Mouse (Mus musculus): ENCODE data around the gene Chst5. TPM values are rescaled to one million over a fixed set of nuclear protein-coding genes. Genes with fewer than 3 reads are reported as not detected.
A peak's percentile ranks its signal among the peaks of the same experiment; 100 is the strongest.

The Chst5 gene
- polyA plus RNA-seq, 1 experiment from 2014 or later, result 2.6 TPM

- Histone ChIP-seq H3K27me3 (replicated peaks; ENCODE audit: control insufficient read depth, insufficient read depth, low read length) (no peaks in the 10 kb centered on the region), H3K4me1 (ENCODE audit: control insufficient read depth, insufficient read depth, low read length) (peaks cover 10% of the 10 kb centered on the region), H3K27ac (ENCODE audit: low read depth, low read length) (peak overlapping the region; percentile 92), H3K4me2 (ENCODE audit: low read length) (peak overlapping the region; percentile 93), H3K4me3 (ENCODE audit: low read depth, low read length) (peak overlapping the region; percentile 71), H3K9me3 (replicated peaks; ENCODE audit: control insufficient read depth, low read length) (no peaks in the 10 kb centered on the region), H3K36me3 (ENCODE audit: control insufficient read depth, insufficient read depth, low read length) (no peaks in the 10 kb centered on the region), H3K9ac (ENCODE audit: low read length) (peak overlapping the region; percentile 83)
- ATAC-seq, result peak; percentile 46
- 31% methylated on average over 19 of the region's 19 CpGs for WGBS
- peak; percentile 74 for DNase-seq (ENCODE audit: low spot score)
Observed at GRCm38 (mm10) chr8:111932580-111933336, 22.5 kb upstream of the Chst5 start.

- WGBS, result 88% methylated on average over 16 of the region's 16 CpGs
- Histone ChIP-seq H3K27me3 (replicated peaks; ENCODE audit: control insufficient read depth, insufficient read depth, low read length) (no peaks in the 10 kb centered on the region), H3K36me3 (ENCODE audit: control insufficient read depth, insufficient read depth, low read length) (no peaks in the 10 kb centered on the region), H3K27ac (ENCODE audit: low read depth, low read length) (no peak overlapping the region), H3K4me1 (ENCODE audit: control insufficient read depth, insufficient read depth, low read length) (peaks cover 10% of the 10 kb centered on the region), H3K4me3 (ENCODE audit: low read depth, low read length) (no peak overlapping the region), H3K4me2 (ENCODE audit: low read length) (no peak overlapping the region), H3K9me3 (replicated peaks; ENCODE audit: control insufficient read depth, low read length) (no peaks in the 10 kb centered on the region), H3K9ac (ENCODE audit: low read length) (no peak overlapping the region)
- ATAC-seq (no peak), DNase-seq (ENCODE audit: low spot score) (no peak)
Observed at GRCm38 (mm10) chr8:111931721-111932120, 21.5 kb upstream of the Chst5 start.

- no peaks in the 10 kb centered on the region for H3K36me3 ChIP-seq (ENCODE audit: control insufficient read depth, insufficient read depth, low read length)
- no peak overlapping the region for H3K4me2 ChIP-seq (ENCODE audit: low read length)
- no peaks in the 10 kb centered on the region for H3K9me3 ChIP-seq (replicated peaks; ENCODE audit: control insufficient read depth, low read length)
- ATAC-seq, result no peak
- no peaks in the 10 kb centered on the region for H3K27me3 ChIP-seq (replicated peaks; ENCODE audit: control insufficient read depth, insufficient read depth, low read length)
- H3K27ac ChIP-seq (ENCODE audit: low read depth, low read length), result no peak overlapping the region
- H3K4me3 ChIP-seq (ENCODE audit: low read depth, low read length), result no peak overlapping the region
- peaks cover 10% of the 10 kb centered on the region for H3K4me1 ChIP-seq (ENCODE audit: control insufficient read depth, insufficient read depth, low read length)
- DNase-seq (ENCODE audit: low spot score), result no peak
- 76% methylated on average over 8 of the region's 8 CpGs for WGBS
- H3K9ac ChIP-seq (ENCODE audit: low read length), result no peak overlapping the region
Observed at GRCm38 (mm10) chr8:111929648-111930344, 19.5 kb upstream of the Chst5 start.

GRCm38 (mm10) chr8:111924976-111925375 lies 14.7 kb upstream of the Chst5 start:
- Histone ChIP-seq H3K9me3 (replicated peaks; ENCODE audit: control insufficient read depth, low read length) (no peaks in the 10 kb centered on the region), H3K9ac (ENCODE audit: low read length) (no peak overlapping the region), H3K4me2 (ENCODE audit: low read length) (no peak overlapping the region), H3K4me1 (ENCODE audit: control insufficient read depth, insufficient read depth, low read length) (no peaks in the 10 kb centered on the region), H3K27ac (ENCODE audit: low read depth, low read length) (no peak overlapping the region), H3K27me3 (replicated peaks; ENCODE audit: control insufficient read depth, insufficient read depth, low read length) (no peaks in the 10 kb centered on the region), H3K36me3 (ENCODE audit: control insufficient read depth, insufficient read depth, low read length) (no peaks in the 10 kb centered on the region), H3K4me3 (ENCODE audit: low read depth, low read length) (no peak overlapping the region)
- WGBS, result 83% methylated on average over 7 of the region's 7 CpGs
- ATAC-seq (no peak), DNase-seq (ENCODE audit: low spot score) (no peak)

GRCm38 (mm10) chr8:111923383-111923804 lies 13.1 kb upstream of the Chst5 start:
- H3K27ac ChIP-seq (ENCODE audit: low read depth, low read length), result no peak overlapping the region
- peaks cover 2% of the 10 kb centered on the region; the same call in 1 of the 2 replicates for H3K36me3 ChIP-seq (ENCODE audit: control insufficient read depth, insufficient read depth, low read length)
- no peak overlapping the region for H3K4me2 ChIP-seq (ENCODE audit: low read length)
- H3K27me3 ChIP-seq (replicated peaks; ENCODE audit: control insufficient read depth, insufficient read depth, low read length), result no peaks in the 10 kb centered on the region
- no peak overlapping the region; the same call in 1 of the 2 replicates for H3K9ac ChIP-seq (ENCODE audit: low read length)
- no peaks in the 10 kb centered on the region for H3K9me3 ChIP-seq (replicated peaks; ENCODE audit: control insufficient read depth, low read length)
- H3K4me3 ChIP-seq (ENCODE audit: low read depth, low read length), result no peak overlapping the region
- peak; percentile 66 for DNase-seq (ENCODE audit: low spot score)
- ATAC-seq, result no peak
- H3K4me1 ChIP-seq (ENCODE audit: control insufficient read depth, insufficient read depth, low read length), result no peaks in the 10 kb centered on the region
- WGBS, result 27% methylated on average over 10 of the region's 10 CpGs

GRCm38 (mm10) chr8:111920971-111921370 lies 10.7 kb upstream of the Chst5 start:
- no peaks in the 10 kb centered on the region for H3K4me1 ChIP-seq (ENCODE audit: control insufficient read depth, insufficient read depth, low read length)
- H3K27me3 ChIP-seq (replicated peaks; ENCODE audit: control insufficient read depth, insufficient read depth, low read length), result no peaks in the 10 kb centered on the region
- 89% methylated on average over 4 of the region's 4 CpGs for WGBS
- no peak overlapping the region for H3K4me3 ChIP-seq (ENCODE audit: low read depth, low read length)
- no peak overlapping the region for H3K4me2 ChIP-seq (ENCODE audit: low read length)
- no peak for DNase-seq (ENCODE audit: low spot score)
- H3K9me3 ChIP-seq (replicated peaks; ENCODE audit: control insufficient read depth, low read length), result no peaks in the 10 kb centered on the region
- peaks cover 11% of the 10 kb centered on the region; the same call in 1 of the 2 replicates for H3K36me3 ChIP-seq (ENCODE audit: control insufficient read depth, insufficient read depth, low read length)
- no peak overlapping the region for H3K9ac ChIP-seq (ENCODE audit: low read length)
- ATAC-seq, result no peak
- H3K27ac ChIP-seq (ENCODE audit: low read depth, low read length), result no peak overlapping the region

GRCm38 (mm10) chr8:111919663-111920062 lies 9.4 kb upstream of the Chst5 start:
- no peak for ATAC-seq

GRCm38 (mm10) chr8:111912860-111913432 lies 2.7 kb upstream of the Chst5 start:
- 20% methylated on average over 12 of the region's 12 CpGs for WGBS
- peak; percentile 85 for ATAC-seq
- Histone ChIP-seq H3K4me2 (ENCODE audit: low read length) (peak overlapping the region; percentile 13), H3K36me3 (ENCODE audit: control insufficient read depth, insufficient read depth, low read length) (peaks cover 6% of the 10 kb centered on the region; the same call in 1 of the 2 replicates), H3K9me3 (replicated peaks; ENCODE audit: control insufficient read depth, low read length) (no peaks in the 10 kb centered on the region), H3K9ac (ENCODE audit: low read length) (no peak overlapping the region), H3K4me1 (ENCODE audit: control insufficient read depth, insufficient read depth, low read length) (peaks cover 5% of the 10 kb centered on the region; the same call in 1 of the 2 replicates), H3K4me3 (ENCODE audit: low read depth, low read length) (no peak overlapping the region), H3K27me3 (replicated peaks; ENCODE audit: control insufficient read depth, insufficient read depth, low read length) (0 out of 2 replicates have a peak, but pooled peaks cover 5% of the 10 kb centered on the region), H3K27ac (ENCODE audit: low read depth, low read length) (peak overlapping the region; percentile 70)
- peak; percentile 87 for DNase-seq (ENCODE audit: low spot score)

More at GRCm38 (mm10) chr8:111919663-111920062, 9.4 kb upstream of the Chst5 start:
- Histone ChIP-seq H3K27me3 (replicated peaks; ENCODE audit: control insufficient read depth, insufficient read depth, low read length) (no peaks in the 10 kb centered on the region), H3K4me1 (ENCODE audit: control insufficient read depth, insufficient read depth, low read length) (no peaks in the 10 kb centered on the region), H3K4me3 (ENCODE audit: low read depth, low read length) (no peak overlapping the region), H3K9me3 (replicated peaks; ENCODE audit: control insufficient read depth, low read length) (no peaks in the 10 kb centered on the region), H3K27ac (ENCODE audit: low read depth, low read length) (no peak overlapping the region), H3K36me3 (ENCODE audit: control insufficient read depth, insufficient read depth, low read length) (peaks cover 11% of the 10 kb centered on the region; the same call in 1 of the 2 replicates), H3K9ac (ENCODE audit: low read length) (no peak overlapping the region), H3K4me2 (ENCODE audit: low read length) (no peak overlapping the region)
- DNase-seq (ENCODE audit: low spot score), result no peak
- WGBS, result 85% methylated on average over 2 of the region's 2 CpGs
